Mouse (Mus musculus): ENCODE measurements around the gene Lgals12. TPM values are rescaled to one million over a fixed set of nuclear protein-coding genes. Genes with fewer than 3 reads are reported as not detected.

Lgals12 gene
- polyA plus RNA-seq (2012; rRNA removed): 0.14 and 0.35 TPM in 2 replicates

GRCm38 (mm10) chr19:7606801-7607689 is at the start of gene Lgals12:
TSS of gene Lgals12 (minus strand) at chr19:7607193.
- TF ChIP-seq POLR2A (IDR thresholded peaks at IDR 0.05; ENCODE audit: low read depth, low read length) (no peak), CTCF (IDR thresholded peaks at IDR 0.05; ENCODE audit: extremely low read depth, insufficient read depth, insufficient read length, insufficient replicate concordance) (no peak)
- 0 out of 2 replicates have a peak, but pooled peaks cover 2% of the 10 kb centered on the region for H3K4me1 ChIP-seq (ENCODE audit: control insufficient read depth, insufficient read depth, insufficient read length)
- 31% methylated on average over 15 of the region's 15 CpGs for WGBS
- no peak within 1 kb of the TSS for H3K27ac ChIP-seq (ENCODE audit: insufficient read depth, low read length)
- H3K36me3 ChIP-seq (ENCODE audit: control insufficient read depth, insufficient read depth, low read length): no peaks in the 10 kb centered on the region
- no peak for DNase-seq (ENCODE audit: low read depth in 1 of 2, low spot score in 2 of 2)
- no peaks in the 10 kb centered on the region for H3K27me3 ChIP-seq (ENCODE audit: control insufficient read depth, insufficient read depth, low read length)
- no peak within 1 kb of the TSS for H3K4me3 ChIP-seq (ENCODE audit: extremely low read depth, insufficient read depth, insufficient read length)

- Histone ChIP-seq H3K4me1 (ENCODE audit: control insufficient read depth, insufficient read depth, insufficient read length) (no peaks in the 10 kb centered on the region), H3K27ac (ENCODE audit: insufficient read depth, low read length) (no peak overlapping the region), H3K36me3 (ENCODE audit: control insufficient read depth, insufficient read depth, low read length) (no peaks in the 10 kb centered on the region), H3K27me3 (ENCODE audit: control insufficient read depth, insufficient read depth, low read length) (no peaks in the 10 kb centered on the region), H3K4me3 (ENCODE audit: extremely low read depth, insufficient read depth, insufficient read length) (no peak overlapping the region)
- DNase-seq (ENCODE audit: low read depth in 1 of 2, low spot score in 2 of 2): no peak
- WGBS: 83% methylated on average over 8 of the region's 8 CpGs
- TF ChIP-seq POLR2A (IDR thresholded peaks at IDR 0.05; ENCODE audit: low read depth, low read length): no peak
- TF ChIP-seq CTCF (IDR thresholded peaks at IDR 0.05; ENCODE audit: extremely low read depth, insufficient read depth, insufficient read length, insufficient replicate concordance): no peak
Measured at GRCm38 (mm10) chr19:7648913-7649666, 42.1 kb upstream of the Lgals12 start.

- Histone ChIP-seq H3K4me3 (ENCODE audit: extremely low read depth, insufficient read depth, insufficient read length) (no peak overlapping the region), H3K4me1 (ENCODE audit: control insufficient read depth, insufficient read depth, insufficient read length) (no peaks in the 10 kb centered on the region), H3K36me3 (ENCODE audit: control insufficient read depth, insufficient read depth, low read length) (no peaks in the 10 kb centered on the region), H3K27ac (ENCODE audit: insufficient read depth, low read length) (no peak overlapping the region), H3K27me3 (ENCODE audit: control insufficient read depth, insufficient read depth, low read length) (no peaks in the 10 kb centered on the region)
- no peak for DNase-seq (ENCODE audit: low read depth in 1 of 2, low spot score in 2 of 2)
- WGBS: 73% methylated on average over 1 of the region's 1 CpGs
- no peak for TF ChIP-seq POLR2A (IDR thresholded peaks at IDR 0.05; ENCODE audit: low read depth, low read length)
- TF ChIP-seq CTCF (IDR thresholded peaks at IDR 0.05; ENCODE audit: extremely low read depth, insufficient read depth, insufficient read length, insufficient replicate concordance): no peak
Measured at GRCm38 (mm10) chr19:7633786-7634185, 26.8 kb upstream of the Lgals12 start.

GRCm38 (mm10) chr19:7633021-7633420 is 26.0 kb upstream of the Lgals12 start:
- no peaks in the 10 kb centered on the region for H3K36me3 ChIP-seq (ENCODE audit: control insufficient read depth, insufficient read depth, low read length)

GRCm38 (mm10) chr19:7617696-7618095 is 10.7 kb upstream of the Lgals12 start:
- TF ChIP-seq CTCF (IDR thresholded peaks at IDR 0.05; ENCODE audit: extremely low read depth, insufficient read depth, insufficient read length, insufficient replicate concordance) (peak; percentile 50; the same call in 1 of the 2 replicates), POLR2A (IDR thresholded peaks at IDR 0.05; ENCODE audit: low read depth, low read length) (no peak)
- no peaks in the 10 kb centered on the region for H3K36me3 ChIP-seq (ENCODE audit: control insufficient read depth, insufficient read depth, low read length)
- DNase-seq (ENCODE audit: low read depth in 1 of 2, low spot score in 2 of 2): peak in 1 of 2 experiments; percentile 17
- 48% methylated on average over 7 of the region's 7 CpGs for whole genome bisulfite sequencing
- no peak overlapping the region for H3K4me3 ChIP-seq (ENCODE audit: extremely low read depth, insufficient read depth, insufficient read length)
- H3K27ac ChIP-seq (ENCODE audit: insufficient read depth, low read length): no peak overlapping the region
- peaks cover under 1% of the 10 kb centered on the region; the same call in 1 of the 2 replicates for H3K27me3 ChIP-seq (ENCODE audit: control insufficient read depth, insufficient read depth, low read length)
- H3K4me1 ChIP-seq (ENCODE audit: control insufficient read depth, insufficient read depth, insufficient read length): no peaks in the 10 kb centered on the region

More at GRCm38 (mm10) chr19:7633021-7633420, 26.0 kb upstream of the Lgals12 start:
- TF ChIP-seq CTCF (IDR thresholded peaks at IDR 0.05; ENCODE audit: extremely low read depth, insufficient read depth, insufficient read length, insufficient replicate concordance): no peak
- TF ChIP-seq POLR2A (IDR thresholded peaks at IDR 0.05; ENCODE audit: low read depth, low read length): no peak
- DNase-seq (ENCODE audit: low read depth in 1 of 2, low spot score in 2 of 2): no peak
- H3K27ac ChIP-seq (ENCODE audit: insufficient read depth, low read length): no peak overlapping the region
- no peak overlapping the region for H3K4me3 ChIP-seq (ENCODE audit: extremely low read depth, insufficient read depth, insufficient read length)
- no peaks in the 10 kb centered on the region for H3K27me3 ChIP-seq (ENCODE audit: control insufficient read depth, insufficient read depth, low read length)
- no peaks in the 10 kb centered on the region for H3K4me1 ChIP-seq (ENCODE audit: control insufficient read depth, insufficient read depth, insufficient read length)

- TF ChIP-seq POLR2A (IDR thresholded peaks at IDR 0.05; ENCODE audit: low read depth, low read length) (no peak), CTCF (IDR thresholded peaks at IDR 0.05; ENCODE audit: extremely low read depth, insufficient read depth, insufficient read length, insufficient replicate concordance) (no peak)
- no peak overlapping the region for H3K27ac ChIP-seq (ENCODE audit: insufficient read depth, low read length)
- H3K4me3 ChIP-seq (ENCODE audit: extremely low read depth, insufficient read depth, insufficient read length): no peak overlapping the region
- H3K4me1 ChIP-seq (ENCODE audit: control insufficient read depth, insufficient read depth, insufficient read length): peaks cover 5% of the 10 kb centered on the region; the same call in 1 of the 2 replicates
- H3K27me3 ChIP-seq (ENCODE audit: control insufficient read depth, insufficient read depth, low read length): peaks cover 4% of the 10 kb centered on the region; the same call in 1 of the 2 replicates
- DNase-seq (ENCODE audit: low read depth in 1 of 2, low spot score in 2 of 2): no peak
- WGBS: 78% methylated on average over 3 of the region's 3 CpGs
- no peaks in the 10 kb centered on the region for H3K36me3 ChIP-seq (ENCODE audit: control insufficient read depth, insufficient read depth, low read length)
Measured at GRCm38 (mm10) chr19:7617085-7617484, 10.1 kb upstream of the Lgals12 start.
